Mouse (Mus musculus) olfactory bulb, adult 2 months (tissue): ENCODE data around the gene Btbd16.

Experiments used
- CTCF ChIP-seq: fragments of 200-500 bp; IDR thresholded peaks from 2 replicates; pipeline ENCODE4 v1.5.1; 2012; ENCODE audit warnings: low read depth, mild to moderate bottlenecking, low read length, moderate library complexity; ENCODE audit not compliant: insufficient read depth
- POLR2A ChIP-seq: fragments of 200-500 bp; IDR thresholded peaks from 2 replicates; pipeline ENCODE4 v1.6.1; 2012; ENCODE audit warnings: mild to moderate bottlenecking, low read depth, low read length, moderate library complexity; ENCODE audit not compliant: insufficient read depth

DNA sequence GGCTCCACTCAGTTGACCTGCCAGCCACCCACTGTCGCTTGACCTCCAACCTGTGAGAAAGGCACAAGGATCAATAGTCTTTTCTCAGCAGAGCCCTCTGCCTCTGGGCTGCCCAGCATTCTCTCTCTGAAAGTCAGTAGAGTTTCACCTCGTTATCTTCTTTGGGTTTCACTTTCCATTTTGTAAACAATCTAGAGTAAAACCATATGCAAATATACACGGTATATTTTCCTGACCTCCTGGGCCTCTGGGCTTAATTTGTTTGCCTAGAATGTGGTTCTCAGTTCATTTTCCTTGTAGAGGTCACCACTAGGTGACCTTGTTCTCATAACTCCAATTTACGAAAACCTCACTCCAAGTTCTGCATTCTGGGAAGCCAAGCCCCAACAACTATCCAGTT lies 26.8 kb downstream of the Btbd16 start:
- TF ChIP-seq CTCF (no peak), POLR2A (no peak)
